Mouse (Mus musculus): ENCODE measurements around the gene Hpn. TPM values are rescaled to one million over a fixed set of nuclear protein-coding genes. Genes with fewer than 3 reads are reported as not detected.
A peak's percentile ranks its signal among the peaks of the same experiment; 100 is the strongest.

Gene Hpn
- polyA plus RNA-seq, 1 experiment from 2014 or later: 0.21 TPM

DNA sequence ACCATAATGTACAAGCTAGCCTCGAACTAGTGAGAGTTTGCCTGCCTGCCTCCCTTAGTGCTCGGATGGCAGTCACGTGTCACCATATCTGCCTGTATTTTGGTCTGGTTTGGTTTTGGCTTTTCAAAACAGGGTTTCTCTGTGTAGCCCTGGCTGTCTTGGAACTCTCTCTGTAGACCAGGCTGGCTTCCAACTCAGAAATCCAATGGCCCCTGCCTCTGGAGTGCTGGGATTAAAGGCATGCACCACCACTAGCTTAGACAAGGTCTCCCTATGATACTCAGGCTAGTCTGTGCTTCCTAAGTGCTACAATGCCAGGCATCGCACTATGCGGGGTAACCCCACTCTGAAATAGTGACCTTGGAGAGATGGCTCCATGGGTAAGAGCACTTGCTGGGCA, 5.3 kb downstream of the Hpn start:
- ATAC-seq: no peak
- no peak overlapping the region for H3K4me3 ChIP-seq (ENCODE audit: low read depth, low read length)
- no peak overlapping the region for H3K27ac ChIP-seq (ENCODE audit: low read length)
- H3K4me2 ChIP-seq (ENCODE audit: low read length): no peak overlapping the region
- H3K4me1 ChIP-seq (ENCODE audit: control insufficient read depth, insufficient read depth, low read length): no peaks in the 10 kb centered on the region
- no peaks in the 10 kb centered on the region for H3K27me3 ChIP-seq (ENCODE audit: control insufficient read depth, insufficient read depth, low read depth, low read length)
- H3K36me3 ChIP-seq (ENCODE audit: control insufficient read depth, insufficient read depth, low read length): no peaks in the 10 kb centered on the region
- H3K9ac ChIP-seq (ENCODE audit: low read depth, low read length): no peak overlapping the region
- H3K9me3 ChIP-seq (replicated peaks; ENCODE audit: control insufficient read depth, low read length, poor library complexity, severe bottlenecking): no peaks in the 10 kb centered on the region
- 88% methylated on average over 5 of the region's 5 CpGs for WGBS

DNA sequence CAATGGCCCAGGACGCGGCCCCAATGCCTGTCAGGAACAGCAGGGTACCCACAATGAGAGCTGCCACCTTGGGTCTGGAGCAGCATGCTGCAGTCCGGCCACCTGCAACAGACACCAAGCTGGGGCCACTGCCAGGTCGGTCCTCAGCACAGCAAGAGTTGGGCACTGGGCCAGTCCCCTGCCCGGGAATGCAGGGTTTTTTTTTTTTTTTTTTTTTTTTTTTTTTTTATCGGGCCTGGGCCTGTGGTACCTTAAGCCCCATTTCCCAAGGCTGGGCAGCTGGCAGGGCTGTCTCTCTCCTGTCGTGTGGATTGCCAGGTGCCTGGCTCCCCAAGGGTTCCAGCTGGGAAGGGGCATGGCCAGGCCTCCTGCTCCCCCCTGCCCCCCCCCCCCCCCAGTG, 6.0 kb downstream of the Hpn start:
- Histone ChIP-seq H3K27me3 (ENCODE audit: control insufficient read depth, insufficient read depth, low read depth, low read length) (no peaks in the 10 kb centered on the region), H3K4me3 (ENCODE audit: low read depth, low read length) (no peak overlapping the region), H3K36me3 (ENCODE audit: control insufficient read depth, insufficient read depth, low read length) (no peaks in the 10 kb centered on the region), H3K27ac (ENCODE audit: low read length) (no peak overlapping the region), H3K4me2 (ENCODE audit: low read length) (no peak overlapping the region), H3K9ac (ENCODE audit: low read depth, low read length) (no peak overlapping the region), H3K4me1 (ENCODE audit: control insufficient read depth, insufficient read depth, low read length) (no peaks in the 10 kb centered on the region), H3K9me3 (replicated peaks; ENCODE audit: control insufficient read depth, low read length, poor library complexity, severe bottlenecking) (no peaks in the 10 kb centered on the region)
- 31% methylated on average over 7 of the region's 7 CpGs for WGBS
- ATAC-seq: no peak

DNA sequence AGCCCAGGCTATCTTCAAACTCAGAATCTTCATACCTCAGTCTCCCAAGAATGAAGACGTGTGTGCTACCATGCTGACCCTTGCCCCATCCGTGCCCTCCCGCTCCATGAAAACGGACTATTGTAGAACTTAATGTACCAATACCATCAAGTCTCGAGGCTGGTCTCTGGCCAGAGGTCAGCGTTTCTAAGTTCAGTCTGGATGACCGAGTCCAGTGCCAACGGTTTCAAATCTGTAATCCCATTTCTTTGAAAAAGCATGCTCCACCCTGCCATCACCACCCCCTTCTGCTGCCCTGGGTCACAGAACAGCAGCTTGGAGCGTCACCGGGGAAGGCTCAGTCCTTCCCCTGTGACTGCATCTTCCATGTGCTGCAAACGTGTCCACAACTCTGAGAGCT, 7.3 kb downstream of the Hpn start:
- 89% methylated on average over 11 of the region's 11 CpGs for WGBS
- ATAC-seq: no peak
- H3K9me3 ChIP-seq (replicated peaks; ENCODE audit: control insufficient read depth, low read length, poor library complexity, severe bottlenecking): no peaks in the 10 kb centered on the region
- no peaks in the 10 kb centered on the region for H3K4me1 ChIP-seq (ENCODE audit: control insufficient read depth, insufficient read depth, low read length)
- no peaks in the 10 kb centered on the region for H3K36me3 ChIP-seq (ENCODE audit: control insufficient read depth, insufficient read depth, low read length)
- H3K9ac ChIP-seq (ENCODE audit: low read depth, low read length): no peak overlapping the region
- no peak overlapping the region for H3K4me2 ChIP-seq (ENCODE audit: low read length)
- H3K4me3 ChIP-seq (ENCODE audit: low read depth, low read length): no peak overlapping the region
- no peak overlapping the region for H3K27ac ChIP-seq (ENCODE audit: low read length)
- no peaks in the 10 kb centered on the region for H3K27me3 ChIP-seq (ENCODE audit: control insufficient read depth, insufficient read depth, low read depth, low read length)

DNA sequence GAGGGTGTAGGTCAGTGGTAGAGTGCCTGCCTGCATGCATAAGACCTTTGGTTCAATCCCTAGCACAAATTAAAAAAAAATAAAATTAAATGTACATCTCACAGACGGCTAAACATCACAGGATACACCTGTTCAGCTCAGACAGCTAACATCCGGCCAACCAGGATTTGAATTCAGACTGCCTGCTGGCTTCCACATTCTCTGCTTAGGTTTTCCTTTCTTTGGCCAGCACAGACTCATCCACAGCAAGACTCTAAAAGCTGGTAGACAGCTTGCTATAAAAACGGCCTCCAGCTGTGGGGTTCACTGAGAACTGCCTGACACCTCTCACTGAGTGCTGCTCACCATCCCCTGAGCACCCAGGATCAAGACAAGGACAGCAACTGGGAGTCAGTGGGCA, 8.9 kb downstream of the Hpn start:
- no peak overlapping the region for H3K27ac ChIP-seq (ENCODE audit: low read length)
- H3K9me3 ChIP-seq (replicated peaks; ENCODE audit: control insufficient read depth, low read length, poor library complexity, severe bottlenecking): no peaks in the 10 kb centered on the region
- H3K9ac ChIP-seq (ENCODE audit: low read depth, low read length): no peak overlapping the region
- H3K4me1 ChIP-seq (ENCODE audit: control insufficient read depth, insufficient read depth, low read length): no peaks in the 10 kb centered on the region
- no peak overlapping the region for H3K4me3 ChIP-seq (ENCODE audit: low read depth, low read length)
- 61% methylated on average over 3 of the region's 3 CpGs for WGBS
- H3K27me3 ChIP-seq (ENCODE audit: control insufficient read depth, insufficient read depth, low read depth, low read length): no peaks in the 10 kb centered on the region
- no peak for ATAC-seq
- no peak overlapping the region for H3K4me2 ChIP-seq (ENCODE audit: low read length)
- no peaks in the 10 kb centered on the region for H3K36me3 ChIP-seq (ENCODE audit: control insufficient read depth, insufficient read depth, low read length)

DNA sequence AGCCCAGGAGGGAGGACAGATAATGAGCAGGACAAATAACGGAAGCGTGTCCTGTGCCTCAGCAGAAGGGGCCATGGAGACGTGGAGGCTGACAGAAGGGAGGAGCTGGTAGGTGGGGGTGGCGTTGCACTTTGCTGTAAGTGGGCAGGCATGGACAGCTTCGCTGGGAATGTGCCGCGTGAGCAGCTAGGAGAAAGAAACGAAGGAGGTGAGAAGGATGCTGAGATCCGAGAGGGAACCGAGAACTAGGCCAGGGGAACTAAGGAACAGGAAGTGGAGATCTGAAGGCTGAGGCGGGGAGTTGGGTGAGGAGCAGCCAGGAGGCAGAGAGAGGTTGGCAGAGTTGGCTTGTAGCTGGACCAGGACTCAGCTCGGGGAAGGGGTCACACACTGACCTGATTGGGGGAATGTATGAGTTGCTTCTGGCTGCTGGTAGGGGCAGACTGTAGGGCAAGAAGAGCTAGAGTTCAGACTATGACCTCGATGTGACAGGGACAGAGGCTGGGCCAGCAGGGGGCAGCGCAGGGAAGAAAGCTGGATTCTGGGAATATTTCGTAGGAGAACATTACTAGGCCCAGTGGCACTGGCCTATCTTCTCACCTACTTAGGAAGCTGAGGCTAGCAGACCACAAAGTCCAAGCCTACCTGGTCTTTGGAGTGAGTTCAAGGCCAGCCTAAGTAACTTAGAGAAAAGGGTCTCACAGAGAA, 9.9 kb downstream of the Hpn start:
- H3K4me2 ChIP-seq (ENCODE audit: low read length): no peak overlapping the region
- H3K36me3 ChIP-seq (ENCODE audit: control insufficient read depth, insufficient read depth, low read length): no peaks in the 10 kb centered on the region
- H3K4me1 ChIP-seq (ENCODE audit: control insufficient read depth, insufficient read depth, low read length): no peaks in the 10 kb centered on the region
- 0 out of 2 replicates have a peak overlapping the region, but pooled peaks have one; percentile 15 for H3K9ac ChIP-seq (ENCODE audit: low read depth, low read length)
- H3K27me3 ChIP-seq (ENCODE audit: control insufficient read depth, insufficient read depth, low read depth, low read length): no peaks in the 10 kb centered on the region
- 69% methylated on average over 15 of the region's 15 CpGs for WGBS
- no peak overlapping the region for H3K27ac ChIP-seq (ENCODE audit: low read length)
- H3K9me3 ChIP-seq (replicated peaks; ENCODE audit: control insufficient read depth, low read length, poor library complexity, severe bottlenecking): no peaks in the 10 kb centered on the region
- no peak overlapping the region for H3K4me3 ChIP-seq (ENCODE audit: low read depth, low read length)
- ATAC-seq: no peak

DNA sequence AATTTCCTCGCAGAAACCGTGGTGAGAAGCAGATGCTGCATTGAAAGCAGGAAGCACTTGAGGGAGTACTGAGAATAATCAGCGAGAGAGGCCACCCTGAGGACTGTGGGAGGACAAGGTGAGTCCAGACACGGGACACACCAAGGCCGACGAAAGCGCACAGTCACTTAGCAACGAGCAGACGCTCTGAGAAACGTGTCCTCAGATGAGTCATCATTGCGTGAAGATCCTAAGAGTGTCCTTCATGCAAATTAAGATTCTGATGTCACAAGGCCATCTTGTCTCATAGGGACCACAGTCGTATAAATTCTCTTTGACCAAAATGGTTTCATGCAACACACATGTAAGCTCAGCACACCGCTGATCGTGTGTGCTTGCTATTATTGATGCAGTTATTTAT, 14.3 kb downstream of the Hpn start:
- 86% methylated on average over 14 of the region's 14 CpGs for WGBS
- no peaks in the 10 kb centered on the region for H3K27me3 ChIP-seq (ENCODE audit: control insufficient read depth, insufficient read depth, low read depth, low read length)

DNA sequence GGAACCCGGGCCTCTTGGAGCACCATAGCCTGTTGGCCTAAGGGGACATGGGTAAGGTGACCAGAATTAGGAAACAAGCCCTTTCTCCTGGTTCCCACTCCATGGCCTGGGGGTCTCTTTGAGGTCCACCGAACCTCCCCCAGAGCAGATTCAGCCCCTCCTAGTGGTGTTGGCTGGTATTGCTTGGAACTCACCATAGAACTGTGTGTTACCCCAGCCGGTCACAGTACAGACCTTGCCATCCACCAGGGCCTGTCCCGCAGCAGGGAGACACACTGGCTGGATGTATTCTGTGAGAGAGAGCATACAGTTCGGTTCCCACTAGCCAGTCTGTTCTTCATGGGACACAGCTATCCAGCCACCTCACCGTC, 15.5 kb downstream of the Hpn start:
- H3K4me1 ChIP-seq (ENCODE audit: control insufficient read depth, insufficient read depth, low read length): peaks cover 4% of the 10 kb centered on the region; the same call in 1 of the 2 replicates
- no peaks in the 10 kb centered on the region for H3K27me3 ChIP-seq (ENCODE audit: control insufficient read depth, insufficient read depth, low read depth, low read length)
- H3K9me3 ChIP-seq (replicated peaks; ENCODE audit: control insufficient read depth, low read length, poor library complexity, severe bottlenecking): no peaks in the 10 kb centered on the region
- H3K27ac ChIP-seq (ENCODE audit: low read length): no peak overlapping the region
- H3K36me3 ChIP-seq (ENCODE audit: control insufficient read depth, insufficient read depth, low read length): no peaks in the 10 kb centered on the region
- no peak overlapping the region for H3K4me3 ChIP-seq (ENCODE audit: low read depth, low read length)
- no peak for ATAC-seq
- H3K4me2 ChIP-seq (ENCODE audit: low read length): no peak overlapping the region
- H3K9ac ChIP-seq (ENCODE audit: low read depth, low read length): no peak overlapping the region
- 89% methylated on average over 6 of the region's 6 CpGs for WGBS

More for the DNA sequence above, 14.3 kb downstream of the Hpn start:
- H3K4me1 ChIP-seq (ENCODE audit: control insufficient read depth, insufficient read depth, low read length): peaks cover 4% of the 10 kb centered on the region; the same call in 1 of the 2 replicates
- H3K27ac ChIP-seq (ENCODE audit: low read length): no peak overlapping the region
- no peaks in the 10 kb centered on the region for H3K9me3 ChIP-seq (replicated peaks; ENCODE audit: control insufficient read depth, low read length, poor library complexity, severe bottlenecking)
- no peak for ATAC-seq
- H3K4me2 ChIP-seq (ENCODE audit: low read length): no peak overlapping the region
- no peak overlapping the region for H3K4me3 ChIP-seq (ENCODE audit: low read depth, low read length)
- H3K36me3 ChIP-seq (ENCODE audit: control insufficient read depth, insufficient read depth, low read length): no peaks in the 10 kb centered on the region
- no peak overlapping the region for H3K9ac ChIP-seq (ENCODE audit: low read depth, low read length)

DNA sequence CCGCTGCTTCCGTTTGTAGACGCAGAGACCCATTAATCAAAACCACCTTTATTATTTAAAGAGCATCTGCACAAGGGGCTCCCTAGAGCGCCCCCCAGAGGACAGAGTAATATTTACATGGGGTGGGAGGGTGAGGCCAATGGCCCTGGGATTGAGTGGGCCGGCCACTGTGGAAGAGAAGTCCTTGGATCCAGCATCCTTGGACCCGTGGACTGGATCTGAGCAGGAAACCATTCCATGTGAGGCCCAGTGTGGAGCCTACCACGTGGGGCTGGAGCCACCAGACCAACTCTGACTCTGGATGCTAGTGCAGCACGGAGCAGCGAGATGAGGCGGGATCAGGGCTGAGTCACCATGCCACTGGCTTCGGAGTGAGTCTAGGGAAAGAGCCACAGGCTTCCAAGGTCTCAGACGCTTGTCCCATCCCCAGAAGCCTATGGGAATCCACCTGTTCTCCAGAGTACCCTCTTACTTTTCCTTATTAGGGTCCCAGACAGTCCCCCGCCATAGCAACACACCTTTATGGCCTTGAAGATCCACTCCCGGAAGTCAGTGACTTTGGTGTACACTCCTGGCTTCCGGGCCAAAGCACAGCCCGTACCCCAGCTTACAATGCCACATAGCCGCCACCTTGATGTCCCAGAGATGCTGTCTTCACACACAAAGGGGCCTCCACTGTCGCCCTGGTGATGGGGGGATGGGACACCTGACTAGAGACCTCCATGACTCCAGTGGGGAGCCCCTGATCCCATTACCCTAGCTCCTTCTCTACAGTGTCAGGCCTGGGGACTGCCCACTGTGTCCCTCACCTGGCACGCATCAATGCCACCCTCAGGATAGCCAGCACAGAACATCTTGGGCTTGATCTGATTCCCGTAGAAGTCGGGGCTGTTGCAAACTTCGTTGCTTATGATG, 16.1 kb downstream of the Hpn start:
- H3K9me3 ChIP-seq (replicated peaks; ENCODE audit: control insufficient read depth, low read length, poor library complexity, severe bottlenecking): no peaks in the 10 kb centered on the region
- 82% methylated on average over 22 of the region's 22 CpGs for WGBS

More for the DNA sequence above, 16.1 kb downstream of the Hpn start:
- Histone ChIP-seq H3K27ac (ENCODE audit: low read length) (no peak overlapping the region), H3K4me3 (ENCODE audit: low read depth, low read length) (no peak overlapping the region), H3K36me3 (ENCODE audit: control insufficient read depth, insufficient read depth, low read length) (no peaks in the 10 kb centered on the region), H3K27me3 (ENCODE audit: control insufficient read depth, insufficient read depth, low read depth, low read length) (no peaks in the 10 kb centered on the region), H3K4me2 (ENCODE audit: low read length) (no peak overlapping the region), H3K9ac (ENCODE audit: low read depth, low read length) (no peak overlapping the region), H3K4me1 (ENCODE audit: control insufficient read depth, insufficient read depth, low read length) (peaks cover 4% of the 10 kb centered on the region; the same call in 1 of the 2 replicates)
- 0 out of 2 replicates have a peak, but pooled peaks have one; percentile 24 for ATAC-seq

Data from midbrain, embryonic 16.5 days (tissue).